Mouse (Mus musculus): ENCODE measurements around the gene Toe1.

GRCm38 (mm10) chr4:116796442-116797110, 10.9 kb downstream of the Toe1 start:
- TF ChIP-seq CTCF (conservative IDR thresholded peaks at IDR 0.05; ENCODE audit: low read length), result no peak
- no peak for TF ChIP-seq NANOG (IDR thresholded peaks at IDR 0.05; ENCODE audit: borderline replicate concordance, low read length)
